Mouse (Mus musculus) frontal cortex, adult (tissue): Measurements from ENCODE around the gene Acsm4.
"Not testable (repeated sequence)": the region's sequence is repeated elsewhere in the genome, so short reads cannot be mapped to it uniquely, and the experiment has no call there.

Source experiments
- ATAC-seq: cut with Nextera tagmentation; 2 replicates; pipeline ENCODE4 v1.9.2; 2017; ENCODE audit warnings: mild to moderate bottlenecking, moderate library complexity, mixed read lengths; ENCODE audit not compliant: low TSS enrichment

The Acsm4 gene

DNA sequence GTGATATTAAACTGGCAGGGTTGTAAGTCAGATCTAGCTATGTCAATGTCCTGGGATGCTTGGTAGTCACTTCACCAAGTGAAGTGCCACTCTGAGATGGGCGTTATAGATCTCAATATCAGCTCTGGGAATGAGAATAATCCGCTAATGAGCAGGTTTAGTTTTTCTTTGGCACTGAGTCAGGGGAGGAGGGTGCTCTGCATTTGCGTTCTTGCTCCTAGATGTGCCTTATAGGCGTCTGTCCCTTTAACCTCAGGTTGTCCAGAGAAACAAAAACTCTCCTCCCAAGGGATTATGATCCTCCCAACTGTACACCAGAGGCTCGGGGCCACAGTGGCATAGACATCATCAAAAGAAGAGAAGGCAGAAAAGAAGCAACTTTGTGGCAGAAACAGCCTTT lies at the start of gene Acsm4:
Acsm4 (plus strand) TSS at position 301 of the 400 bp plus-strand sequence.
- no peak for ATAC-seq

DNA sequence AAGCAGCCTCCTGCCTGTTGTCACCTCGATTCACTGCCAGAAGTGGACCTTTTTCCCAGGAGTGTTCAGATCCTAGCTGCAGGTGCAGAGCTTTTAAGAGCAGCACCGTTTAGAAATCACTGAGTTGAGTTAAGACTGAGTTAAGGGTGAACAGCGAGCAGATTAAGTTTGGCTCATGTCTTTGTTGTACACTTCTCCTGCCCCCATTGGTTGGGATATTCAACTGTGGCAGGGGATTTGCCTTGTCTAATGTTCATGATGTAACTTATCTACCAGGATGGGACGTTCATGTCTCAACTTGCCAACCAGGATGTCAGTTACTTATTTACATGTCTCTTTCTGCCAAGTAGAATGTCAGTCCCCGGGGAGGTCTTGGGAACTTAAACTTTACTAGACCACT lies 47.5 kb upstream of the Acsm4 start:
- no peak for ATAC-seq

DNA sequence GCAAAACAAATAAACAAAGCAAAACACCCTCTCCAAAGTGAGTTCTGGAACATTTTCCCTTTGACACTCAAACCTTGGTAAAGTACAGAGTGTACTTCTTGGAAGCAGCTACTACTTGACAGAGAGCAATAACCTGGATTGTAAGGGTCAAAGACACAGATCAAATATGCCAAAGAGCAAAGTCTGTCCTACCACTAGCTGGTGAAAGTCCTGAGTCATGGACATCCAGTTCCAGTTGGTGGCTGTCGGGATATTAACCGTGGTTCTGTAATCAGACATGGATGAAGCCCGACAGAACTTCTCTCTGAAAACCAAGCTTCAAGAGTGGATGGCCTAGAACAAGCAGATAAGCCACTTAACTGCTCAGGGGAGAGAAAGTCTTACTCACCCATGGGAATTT lies 21.9 kb upstream of the Acsm4 start:
- ATAC-seq, result no peak

- ATAC-seq, result no peak
Observed at GRCm38 (mm10) chr7:119670395-119670794, 19.4 kb upstream of the Acsm4 start.

- no peak for ATAC-seq
Observed at GRCm38 (mm10) chr7:119670925-119671324, 18.9 kb upstream of the Acsm4 start.

GRCm38 (mm10) chr7:119673465-119673864 lies 16.4 kb upstream of the Acsm4 start:
- peak; percentile 85 for ATAC-seq

GRCm38 (mm10) chr7:119680107-119680506 lies 9.7 kb upstream of the Acsm4 start:
- no peak for ATAC-seq

GRCm38 (mm10) chr7:119682699-119683098 lies 7.1 kb upstream of the Acsm4 start:
- ATAC-seq, result no peak

DNA sequence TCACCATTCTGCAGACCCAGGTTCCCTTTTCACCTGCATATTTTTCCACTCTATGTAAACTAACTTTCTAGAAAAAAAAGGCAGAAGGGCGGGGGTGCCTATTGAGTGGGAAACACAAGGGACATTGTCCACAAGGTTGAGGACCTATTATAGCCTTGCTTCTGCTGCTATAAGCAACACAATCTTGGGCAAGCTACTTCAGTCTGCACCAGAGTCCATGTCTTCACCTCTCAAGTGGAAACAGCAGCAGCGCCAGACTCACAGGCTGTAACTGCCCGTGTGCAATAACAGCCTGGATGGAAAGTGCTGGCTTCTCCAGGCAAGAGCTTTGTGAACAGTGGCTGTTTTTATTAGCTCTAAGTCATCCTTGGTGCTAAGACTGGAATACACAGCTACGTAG lies 2.5 kb downstream of the Acsm4 start:
- no peak for ATAC-seq

- no peak for ATAC-seq
Observed at GRCm38 (mm10) chr7:119694926-119695325, 5.1 kb downstream of the Acsm4 start.

- ATAC-seq, result no peak
Observed at GRCm38 (mm10) chr7:119714111-119714510, 24.3 kb downstream of the Acsm4 start.

- ATAC-seq, result peak; percentile 94
Observed at GRCm38 (mm10) chr7:119720253-119720946, 30.6 kb downstream of the Acsm4 start, which contains the start of gene Thumpd1. Gene Thumpd1 (minus strand): TSS chr7:119720798.

GRCm38 (mm10) chr7:119720947-119721310 lies 31.1 kb downstream of the Acsm4 start:
- peak; percentile 35 for ATAC-seq

GRCm38 (mm10) chr7:119727621-119728020 lies 37.8 kb downstream of the Acsm4 start:
- ATAC-seq, result no peak

GRCm38 (mm10) chr7:119731262-119731661 lies 41.4 kb downstream of the Acsm4 start:
- not testable (repeated sequence) for ATAC-seq

DNA sequence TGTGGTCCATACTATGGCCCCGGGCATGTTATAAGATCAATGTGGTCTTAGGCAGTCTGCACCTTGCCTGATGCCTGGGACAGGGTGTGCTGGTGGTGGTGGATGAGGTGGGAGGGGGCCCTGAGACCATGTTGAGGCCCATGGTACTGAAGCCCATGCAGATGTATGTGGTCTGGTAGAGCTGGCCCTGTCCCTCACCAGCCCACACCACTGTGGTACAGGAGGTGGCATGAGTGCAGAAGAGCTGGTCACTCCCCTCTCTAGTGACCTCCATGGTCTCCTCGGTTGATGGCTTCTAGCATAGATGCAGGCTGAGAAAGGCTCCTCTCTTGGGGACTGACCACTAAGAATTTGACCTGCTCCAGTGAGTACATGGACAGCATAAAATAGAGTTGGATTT lies 49.1 kb downstream of the Acsm4 start:
- ATAC-seq, result no peak

DNA sequence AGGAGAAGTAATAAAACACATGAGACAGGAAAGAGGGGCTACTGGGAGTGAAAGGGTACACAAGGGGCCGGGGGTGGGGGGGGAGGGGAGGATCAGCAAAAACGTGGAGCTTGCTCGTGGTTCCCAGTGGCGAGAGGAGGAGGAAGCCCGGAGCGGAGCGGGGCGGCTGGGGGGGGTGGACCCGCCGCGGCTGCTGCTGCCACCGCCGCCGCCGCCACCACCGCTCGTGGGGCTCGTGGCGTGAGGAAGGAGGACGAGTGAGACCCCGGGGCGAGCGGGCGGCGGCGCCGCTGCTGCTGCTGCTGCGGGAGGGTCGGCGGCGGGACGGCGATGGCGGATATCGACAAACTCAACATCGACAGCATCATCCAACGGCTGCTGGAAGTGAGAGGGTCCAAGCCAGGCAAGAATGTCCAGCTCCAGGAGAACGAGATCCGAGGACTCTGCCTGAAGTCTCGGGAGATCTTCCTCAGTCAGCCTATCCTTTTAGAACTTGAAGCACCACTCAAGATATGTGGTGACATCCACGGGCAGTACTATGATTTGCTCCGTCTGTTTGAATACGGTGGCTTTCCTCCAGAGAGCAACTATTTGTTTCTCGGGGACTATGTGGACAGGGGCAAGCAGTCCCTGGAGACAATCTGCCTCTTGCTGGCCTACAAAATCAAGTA lies 50.1 kb downstream of the Acsm4 start:
- not testable (repeated sequence) for ATAC-seq

GRCm38 (mm10) chr7:119744321-119744720 lies 54.5 kb downstream of the Acsm4 start:
- ATAC-seq, result no peak

- no peak for ATAC-seq
Observed at GRCm38 (mm10) chr7:119745869-119746268, 56.0 kb downstream of the Acsm4 start.

GRCm38 (mm10) chr7:119748761-119749160 lies 58.9 kb downstream of the Acsm4 start:
- ATAC-seq, result no peak

DNA sequence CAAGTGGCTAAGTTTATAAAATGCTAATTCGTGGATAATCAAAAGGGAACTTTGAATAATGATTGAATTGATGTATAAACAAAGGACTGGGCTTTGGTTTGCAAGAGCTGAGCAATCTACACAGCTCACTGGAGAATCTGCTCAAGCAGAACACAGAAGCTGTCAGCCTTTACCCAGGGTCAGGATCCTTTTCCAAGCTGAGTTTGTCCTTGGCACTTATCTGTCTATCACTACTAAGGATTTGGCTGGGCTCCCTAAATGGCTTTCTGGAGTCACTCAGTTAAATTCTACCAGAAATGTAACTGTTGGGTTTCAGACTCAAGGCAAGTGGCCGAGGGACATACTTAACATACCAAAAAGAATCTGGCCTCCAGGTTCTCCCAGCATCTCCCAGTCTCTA lies 60.1 kb downstream of the Acsm4 start:
- ATAC-seq, result no peak

- ATAC-seq, result no peak
Observed at GRCm38 (mm10) chr7:119753696-119754095, 63.9 kb downstream of the Acsm4 start.

- ATAC-seq, result no peak
Observed at GRCm38 (mm10) chr7:119760527-119760951, 70.7 kb downstream of the Acsm4 start, which contains the start of gene Acsm3. Gene Acsm3 (plus strand): TSS chr7:119760923.
